ENCODE assay signal across 23 mouse cellular contexts in genomic region chr6:31718843-31719242, GRCm38 (mm10).
DNase-seq lines count a peak whose midpoint lies in the region; ATAC-seq lines count a peak whose summit lies in the region.
"Had no signal": no experiment of that assay in that cellular context is flagged by ENCODE, and none has a peak within 500 bp of the region (broad histone marks: within the 10 kb centered on the region; RNA-seq: fewer than 3 reads in every experiment).

No protein-coding gene starts in this region.

- no peak overlapping the region for H3K4me2 ChIP-seq in intestine, embryonic 14.5 days (ENCODE audit: low read length)
- H3K4me2 ChIP-seq in intestine, embryonic 16.5 days (ENCODE audit: low read depth, low read length) = no peak overlapping the region
- no peak overlapping the region for H3K4me2 ChIP-seq in forebrain, embryonic 14.5 days (ENCODE audit: low read length)
- no peak overlapping the region for H3K4me2 ChIP-seq in forebrain, embryonic 16.5 days (ENCODE audit: low read length)
- no peak overlapping the region for H3K4me2 ChIP-seq in neural tube, embryonic 14.5 days (ENCODE audit: low read depth, low read length)
- H3K4me2 ChIP-seq: heart, embryonic 15.5 days; kidney, embryonic 15.5 days; limb, embryonic 13.5 days; liver, embryonic 12.5 days; midbrain, embryonic 15.5 days had no signal

- 82% methylated on average over 4 of the region's 4 CpGs for WGBS in intestine, embryonic 14.5 days
- WGBS in intestine, embryonic 16.5 days = 68% methylated on average over 4 of the region's 4 CpGs
- 53% methylated on average over 4 of the region's 4 CpGs for WGBS in forebrain, embryonic 14.5 days
- WGBS in forebrain, embryonic 16.5 days = 44% methylated on average over 4 of the region's 4 CpGs
- 50% methylated on average over 4 of the region's 4 CpGs for WGBS in neural tube, embryonic 14.5 days

- no peaks in the 10 kb centered on the region for H3K4me1 ChIP-seq in intestine, embryonic 14.5 days (replicated peaks; ENCODE audit: control insufficient read depth, insufficient read depth, low read length)
- no peaks in the 10 kb centered on the region for H3K4me1 ChIP-seq in intestine, embryonic 16.5 days (ENCODE audit: control insufficient read depth, insufficient read depth, low read length)
- H3K4me1 ChIP-seq in forebrain, embryonic 14.5 days (ENCODE audit: control insufficient read depth, insufficient read depth, low read length) = peaks cover 16% of the 10 kb centered on the region
- peaks cover 14% of the 10 kb centered on the region for H3K4me1 ChIP-seq in forebrain, embryonic 16.5 days (replicated peaks; ENCODE audit: control insufficient read depth, insufficient read depth, low read length)
- 0 out of 2 replicates have a peak, but pooled peaks cover 3% of the 10 kb centered on the region for H3K4me1 ChIP-seq in neural tube, embryonic 14.5 days (ENCODE audit: control insufficient read depth, insufficient read depth, low read length)
- H3K4me1 ChIP-seq: heart, embryonic 15.5 days; kidney, embryonic 15.5 days; limb, embryonic 13.5 days; liver, embryonic 12.5 days had no signal

- no peak overlapping the region for H3K4me3 ChIP-seq in intestine, embryonic 14.5 days (ENCODE audit: low read depth, low read length)
- no peak overlapping the region for H3K4me3 ChIP-seq in intestine, embryonic 16.5 days (ENCODE audit: low read length)
- no peak overlapping the region for H3K4me3 ChIP-seq in forebrain, embryonic 14.5 days (ENCODE audit: low read depth, low read length)
- no peak overlapping the region for H3K4me3 ChIP-seq in forebrain, embryonic 16.5 days (replicated peaks; ENCODE audit: low read length)
- no peak overlapping the region for H3K4me3 ChIP-seq in neural tube, embryonic 14.5 days (ENCODE audit: low read depth, low read length)
- H3K4me3 ChIP-seq: heart, embryonic 15.5 days; kidney, embryonic 15.5 days; limb, embryonic 13.5 days; liver, embryonic 12.5 days; midbrain, embryonic 15.5 days; myocyte had no signal

- no peaks in the 10 kb centered on the region for H3K27me3 ChIP-seq in intestine, embryonic 14.5 days (replicated peaks; ENCODE audit: control insufficient read depth, insufficient read depth, low read length)
- H3K27me3 ChIP-seq in intestine, embryonic 16.5 days (replicated peaks; ENCODE audit: control insufficient read depth, insufficient read depth, low read length) = no peaks in the 10 kb centered on the region
- no peaks in the 10 kb centered on the region for H3K27me3 ChIP-seq in forebrain, embryonic 14.5 days (replicated peaks; ENCODE audit: control insufficient read depth, insufficient read depth, low read length)
- no peaks in the 10 kb centered on the region for H3K27me3 ChIP-seq in forebrain, embryonic 16.5 days (replicated peaks; ENCODE audit: control insufficient read depth, insufficient read depth, low read length)
- H3K27me3 ChIP-seq in neural tube, embryonic 14.5 days (ENCODE audit: control insufficient read depth, insufficient read depth, low read length) = no peaks in the 10 kb centered on the region
- H3K27me3 ChIP-seq: heart, embryonic 15.5 days; limb, embryonic 13.5 days; liver, embryonic 12.5 days; midbrain, embryonic 15.5 days had no signal

- H3K36me3 ChIP-seq in intestine, embryonic 14.5 days (ENCODE audit: control insufficient read depth, insufficient read depth, low read length) = no peaks in the 10 kb centered on the region
- no peaks in the 10 kb centered on the region for H3K36me3 ChIP-seq in intestine, embryonic 16.5 days (ENCODE audit: control insufficient read depth, insufficient read depth, low read length)
- H3K36me3 ChIP-seq in forebrain, embryonic 14.5 days (ENCODE audit: control insufficient read depth, insufficient read depth, low read length) = no peaks in the 10 kb centered on the region
- no peaks in the 10 kb centered on the region for H3K36me3 ChIP-seq in forebrain, embryonic 16.5 days (ENCODE audit: control insufficient read depth, insufficient read depth)
- H3K36me3 ChIP-seq in neural tube, embryonic 14.5 days (ENCODE audit: control insufficient read depth, insufficient read depth, low read length) = no peaks in the 10 kb centered on the region
- H3K36me3 ChIP-seq: heart, embryonic 15.5 days; kidney, embryonic 15.5 days; limb, embryonic 13.5 days; liver, embryonic 12.5 days; midbrain, embryonic 15.5 days had no signal

- no peak overlapping the region for H3K27ac ChIP-seq in intestine, embryonic 14.5 days (ENCODE audit: low read depth)
- H3K27ac ChIP-seq in intestine, embryonic 16.5 days (ENCODE audit: low read length) = no peak overlapping the region
- H3K27ac ChIP-seq in forebrain, embryonic 14.5 days (ENCODE audit: low read depth, low read length) = no peak overlapping the region
- H3K27ac ChIP-seq in forebrain, embryonic 16.5 days (ENCODE audit: low read length) = peak overlapping the region; percentile 21; the same call in 1 of the 2 replicates
- peak overlapping the region; percentile 40; the same call in 1 of the 2 replicates for H3K27ac ChIP-seq in neural tube, embryonic 14.5 days (ENCODE audit: low read depth, low read length)
- H3K27ac ChIP-seq: heart, embryonic 15.5 days; kidney, embryonic 15.5 days; limb, embryonic 13.5 days; liver, embryonic 12.5 days; midbrain, embryonic 15.5 days had no signal

- H3K9ac ChIP-seq in intestine, embryonic 14.5 days (ENCODE audit: low read length) = no peak overlapping the region
- no peak overlapping the region for H3K9ac ChIP-seq in intestine, embryonic 16.5 days (ENCODE audit: low read depth, low read length)
- H3K9ac ChIP-seq in forebrain, embryonic 14.5 days (ENCODE audit: low read length) = no peak overlapping the region
- H3K9ac ChIP-seq in forebrain, embryonic 16.5 days (replicated peaks; ENCODE audit: low read depth, low read length) = no peak overlapping the region
- no peak overlapping the region for H3K9ac ChIP-seq in neural tube, embryonic 14.5 days (replicated peaks; ENCODE audit: low read depth, low read length)
- H3K9ac ChIP-seq: heart, embryonic 15.5 days; kidney, embryonic 15.5 days; limb, embryonic 13.5 days; liver, embryonic 12.5 days; midbrain, embryonic 15.5 days had no signal

- DNase-seq in intestine, embryonic 14.5 days (ENCODE audit: low spot score) = peak; percentile 20
- DNase-seq in forebrain, embryonic 14.5 days (ENCODE audit: low spot score) = peak; percentile 65
- no peak for DNase-seq in testis, postnatal 14 days (ENCODE audit: low spot score)
- DNase-seq in adrenal gland, postnatal 14 days = no peak
- DNase-seq: adrenal gland, adult 2 months; cerebellum, adult 18-20 months; cerebellum, postnatal 14 days; embryo, embryonic 11 days; kidney, postnatal 4 days; layer of hippocampus, adult 9-11 months; lung, adult 18-20 months; lung, postnatal 10 days; thymus, postnatal 25 days had no signal

- no peaks in the 10 kb centered on the region for H3K9me3 ChIP-seq in intestine, embryonic 14.5 days (ENCODE audit: control insufficient read depth, low read length)
- H3K9me3 ChIP-seq in intestine, embryonic 16.5 days (ENCODE audit: control insufficient read depth, low read length) = no peaks in the 10 kb centered on the region
- H3K9me3 ChIP-seq in forebrain, embryonic 14.5 days (replicated peaks; ENCODE audit: control insufficient read depth, low read length) = no peaks in the 10 kb centered on the region
- H3K9me3 ChIP-seq in forebrain, embryonic 16.5 days (ENCODE audit: control insufficient read depth, low read length) = no peaks in the 10 kb centered on the region
- no peaks in the 10 kb centered on the region for H3K9me3 ChIP-seq in neural tube, embryonic 14.5 days (ENCODE audit: control insufficient read depth, low read length)
- H3K9me3 ChIP-seq: heart, embryonic 15.5 days; kidney, embryonic 15.5 days; limb, embryonic 13.5 days; liver, embryonic 12.5 days; midbrain, embryonic 15.5 days had no signal

- no peak for ATAC-seq in intestine, embryonic 14.5 days (replicated peaks; ENCODE audit: low FRiP score, low TSS enrichment, low read depth)
- no peak for ATAC-seq in intestine, embryonic 16.5 days
- ATAC-seq in forebrain, embryonic 14.5 days = no peak; the same call in 1 of the 2 replicates
- peak; percentile 57; the same call in 1 of the 2 replicates for ATAC-seq in forebrain, embryonic 16.5 days
- 0 out of 2 replicates have a peak, but pooled peaks have one; percentile 38 for ATAC-seq in neural tube, embryonic 14.5 days (ENCODE audit: low read depth)
- ATAC-seq: intestine, postnatal 0 days; liver, embryonic 12.5 days; midbrain, embryonic 15.5 days had no signal

Comparison
In these comparisons a context has a peak if more than half of its experiments do, and no peak if none do; other contexts are left out.
1. ATAC-seq: peak in forebrain, embryonic 16.5 days (single experiment) and neural tube, embryonic 14.5 days (single experiment); none in intestine, embryonic 14.5 days (single experiment), intestine, embryonic 16.5 days (single experiment) and forebrain, embryonic 14.5 days (single experiment).
2. H3K27ac ChIP-seq: peak in forebrain, embryonic 16.5 days (single experiment) and neural tube, embryonic 14.5 days (single experiment); none in intestine, embryonic 14.5 days (single experiment), intestine, embryonic 16.5 days (single experiment) and forebrain, embryonic 14.5 days (single experiment).
3. DNase-seq: peak in intestine, embryonic 14.5 days (single experiment) and forebrain, embryonic 14.5 days (single experiment); none in testis, postnatal 14 days (single experiment) and adrenal gland, postnatal 14 days (single experiment).